Mouse (Mus musculus) brain, adult 10 weeks (tissue): ENCODE results near the gene Ssbp3. TPM values are rescaled to one million over a fixed set of nuclear protein-coding genes. Genes with fewer than 3 reads are reported as not detected.

Source experiments
- polyA plus RNA-seq: library from polyadenylated mRNA; stranded (reverse); fragments of 350-450 nt; fragmentation: Illumina TruSeq; extraction: RNeasy Lipid Tissue Mini Kit (QIAGEN cat#74804); gene quantifications from one replicate; pipeline ENCODE4 v1.2.3, GENCODE M21; 2015; ENCODE audit warnings: low read depth, low replicate concordance

The Ssbp3 gene
- polyA plus RNA-seq, result 92.6 TPM

GRCm38 (mm10) chr4:106910201-106911172 lies at the start of gene Ssbp3:
Gene Ssbp3, plus strand, starts transcription at chr4:106910701.

DNA sequence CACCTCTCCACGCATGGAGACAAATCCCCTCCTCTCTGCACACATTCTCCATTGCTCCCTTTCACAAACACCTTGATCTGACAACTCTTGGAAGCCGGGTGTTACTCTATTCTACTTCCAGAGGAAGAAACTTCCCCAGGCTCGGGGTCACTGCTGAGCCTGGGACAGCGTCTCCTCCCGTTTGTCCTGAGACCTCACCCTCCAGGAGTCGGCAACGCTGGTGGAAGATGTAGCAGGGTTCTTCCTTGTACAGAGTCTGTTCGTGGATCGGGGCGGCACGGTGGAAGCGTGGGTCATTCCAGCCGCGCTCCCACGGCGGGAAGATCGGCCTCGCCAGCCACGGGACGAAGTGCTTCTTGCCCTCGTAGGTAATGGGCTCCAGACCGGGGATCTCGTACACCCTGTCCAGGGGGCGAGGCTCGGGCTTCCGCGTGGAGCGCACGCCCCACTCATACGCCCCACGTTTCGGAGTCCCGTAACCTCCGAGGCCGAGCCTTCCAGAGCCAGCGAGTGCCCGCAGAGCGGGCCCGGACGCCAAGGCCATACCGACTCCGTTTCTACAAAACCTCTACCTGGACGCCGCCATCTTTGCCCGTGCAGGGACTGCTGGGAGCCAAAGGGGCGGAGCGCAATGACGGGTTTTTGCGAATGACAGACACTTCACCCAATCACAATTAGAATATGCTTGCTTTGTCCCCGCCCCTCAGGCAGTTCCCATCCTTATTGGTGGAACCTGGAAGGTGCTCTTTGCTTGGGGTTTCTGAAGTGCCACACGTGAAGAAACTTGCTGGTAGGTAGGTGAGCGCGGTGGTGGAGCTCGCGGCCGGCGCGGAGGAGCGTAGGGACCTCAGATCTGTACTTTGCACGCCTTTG lies 156.0 kb downstream of the Ssbp3 start, which contains the start of the genes Mrpl37 and Cyb5rl:
Gene Mrpl37, minus strand, starts transcription at position 617 of the 873 bp plus-strand sequence.
Gene Cyb5rl, plus strand, starts transcription at position 737 of the 873 bp plus-strand sequence.

DNA sequence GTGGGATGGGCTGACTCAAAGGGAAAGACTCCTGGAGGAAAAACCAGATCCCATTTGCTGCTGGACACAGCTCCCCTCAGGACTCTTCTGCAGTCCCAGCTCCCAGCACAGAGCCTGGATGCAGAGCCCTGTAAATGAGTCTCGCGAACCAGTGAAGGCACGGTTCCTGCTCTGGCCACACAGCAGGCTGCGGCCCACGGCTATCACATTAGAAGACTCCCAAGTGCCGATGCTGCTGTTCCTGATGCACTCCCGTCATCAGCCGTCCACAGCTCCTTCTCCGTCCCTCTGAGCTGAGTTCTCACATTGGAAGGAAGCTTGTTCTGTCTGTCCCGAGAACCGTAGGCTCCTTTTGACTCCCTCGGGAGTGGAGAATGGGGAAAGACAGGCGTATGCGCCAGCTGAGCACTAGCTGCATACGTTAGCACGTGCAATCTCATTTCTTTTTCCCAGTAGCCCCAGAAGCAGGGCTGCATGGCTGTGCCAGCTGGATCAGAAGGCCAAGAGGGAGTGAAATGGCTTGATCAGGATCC lies 186.4 kb downstream of the Ssbp3 start, which contains the start of gene Cdcp2:
Gene Cdcp2, plus strand, starts transcription at position 51 of the 533 bp plus-strand sequence.

Other genes starting within 250 kb of the Ssbp3 start
- gene Ttc4, start 231.8 kb upstream of the Ssbp3 start, polyA plus RNA-seq, result 80.4 TPM
- gene Mroh7, start 179.8 kb upstream of the Ssbp3 start, polyA plus RNA-seq, result 5.3 TPM
- gene Fam151a, start 176.8 kb upstream of the Ssbp3 start, polyA plus RNA-seq, result not detected
- 22.6 TPM for gene Acot11, start 105.7 kb upstream of the Ssbp3 start, polyA plus RNA-seq
- gene Mrpl37, start 156.2 kb downstream of the Ssbp3 start, polyA plus RNA-seq, result 68.4 TPM
- gene Cyb5rl, start 156.3 kb downstream of the Ssbp3 start, polyA plus RNA-seq, result 6.5 TPM
- not detected for gene Cdcp2, start 186.2 kb downstream of the Ssbp3 start, polyA plus RNA-seq